Mouse (Mus musculus): ENCODE results near the gene Gm21900. TPM values are rescaled to one million over a fixed set of nuclear protein-coding genes. Genes with fewer than 3 reads are reported as not detected.

Gm21900 gene
- polyA plus RNA-seq (2012; ENCODE audit: low replicate concordance): not detected in 2 replicates

GRCm38 (mm10) chrY:10616061-10616460, at the start of gene Gm21900:
Gene Gm21900 (plus strand): TSS chrY:10616361.

Other genes starting within 250 kb of the Gm21900 start
- gene Gm28510, start 203.6 kb upstream of the Gm21900 start, polyA plus RNA-seq (2012; ENCODE audit: low replicate concordance): not detected in 2 replicates
- not detected in 2 replicates for gene Gm20737, start 80.3 kb upstream of the Gm21900 start, polyA plus RNA-seq (2012; ENCODE audit: low replicate concordance)
- not detected in 2 replicates for gene Gm21775, start 62.9 kb upstream of the Gm21900 start, polyA plus RNA-seq (2012; ENCODE audit: low replicate concordance)
- not detected in 2 replicates for gene Gm20777, start 136.1 kb downstream of the Gm21900 start, polyA plus RNA-seq (2012; ENCODE audit: low replicate concordance)

Measured in leukemia stem cell, adult 10-12 weeks (primary cell).